Mouse (Mus musculus): ENCODE measurements around the gene Mif.

DNA sequence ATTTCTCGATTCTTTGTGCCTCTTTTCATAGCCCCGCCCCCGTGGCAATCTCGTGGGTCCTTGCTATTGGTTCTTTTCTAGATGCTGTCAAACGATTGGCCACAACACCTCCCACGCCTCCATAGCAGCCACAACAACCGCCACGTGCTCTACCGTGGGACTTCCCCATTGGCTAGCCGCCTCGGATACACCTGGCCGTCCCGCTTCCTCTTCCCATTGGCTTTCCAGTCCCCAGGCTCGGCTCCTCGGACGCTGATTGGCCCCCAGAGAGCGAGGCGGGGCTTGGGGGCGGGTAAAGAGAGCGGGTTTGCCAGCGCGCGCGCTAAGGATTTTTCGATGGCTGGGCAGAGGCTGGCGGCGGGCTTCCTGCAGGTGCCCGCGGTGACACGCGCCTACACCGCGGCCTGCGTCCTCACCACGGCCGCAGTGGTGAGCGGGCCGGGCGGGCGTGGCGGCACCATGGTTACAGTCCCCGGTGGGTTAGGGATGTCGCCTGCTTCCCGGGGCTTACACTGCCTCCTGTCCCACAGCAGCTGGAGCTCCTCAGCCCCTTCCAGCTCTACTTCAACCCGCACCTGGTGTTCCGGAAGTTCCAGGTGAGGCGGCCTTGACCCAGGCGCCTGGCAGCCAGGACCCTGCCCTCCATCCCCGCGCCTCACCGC is 33.2 kb upstream of the Mif start, which contains the start of gene Derl3:
- TF ChIP-seq CTCF (IDR thresholded peaks at IDR 0.05; ENCODE audit: control insufficient read depth, insufficient read depth, insufficient replicate concordance, low read depth, low read length) (no peak), POLR2A (IDR thresholded peaks at IDR 0.05; ENCODE audit: control insufficient read depth, low read depth, low read length) (peak; percentile 48; the same call in 1 of the 2 replicates)
